Mouse (Mus musculus): ENCODE data around the gene BC048403. TPM values are rescaled to one million over a fixed set of nuclear protein-coding genes. Genes with fewer than 3 reads are reported as not detected.

BC048403 gene
- polyA plus RNA-seq, 1 experiment from 2014 or later, result 2.2 TPM

DNA sequence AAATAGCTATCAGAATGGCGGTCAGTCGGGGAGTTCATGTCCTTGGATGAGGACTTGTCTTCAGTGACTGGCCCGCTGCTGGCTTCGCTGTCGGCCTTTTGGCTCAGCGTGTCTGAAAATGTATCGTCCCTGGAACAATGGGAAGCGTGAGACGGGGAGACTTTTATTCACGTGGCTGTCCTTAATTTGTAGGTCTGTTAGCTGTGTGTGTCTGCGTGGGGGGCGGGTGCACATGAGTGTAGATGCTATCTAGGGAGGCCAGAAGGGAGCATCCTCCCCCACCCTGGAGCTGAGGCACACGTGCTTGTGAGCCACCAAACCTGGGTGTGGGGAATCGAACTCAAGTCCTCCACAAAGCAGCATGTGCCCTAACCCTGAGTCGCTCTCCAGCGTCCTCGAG is 52.9 kb downstream of the BC048403 start:
- no peak overlapping the region for H3K4me3 ChIP-seq
- no peak overlapping the region for H3K4me2 ChIP-seq (replicated peaks)
- WGBS, result 94% methylated on average over 17 of the region's 17 CpGs
- peaks cover 11% of the 10 kb centered on the region for H3K4me1 ChIP-seq
- H3K9me3 ChIP-seq, result no peaks in the 10 kb centered on the region
- no peaks in the 10 kb centered on the region for H3K27me3 ChIP-seq
- no peak overlapping the region for H3K27ac ChIP-seq (replicated peaks)
- H3K36me3 ChIP-seq, result peaks cover 32% of the 10 kb centered on the region
- no peak for ATAC-seq (ENCODE audit: low FRiP score, low read depth)
- no peak overlapping the region for H3K9ac ChIP-seq (replicated peaks)

DNA sequence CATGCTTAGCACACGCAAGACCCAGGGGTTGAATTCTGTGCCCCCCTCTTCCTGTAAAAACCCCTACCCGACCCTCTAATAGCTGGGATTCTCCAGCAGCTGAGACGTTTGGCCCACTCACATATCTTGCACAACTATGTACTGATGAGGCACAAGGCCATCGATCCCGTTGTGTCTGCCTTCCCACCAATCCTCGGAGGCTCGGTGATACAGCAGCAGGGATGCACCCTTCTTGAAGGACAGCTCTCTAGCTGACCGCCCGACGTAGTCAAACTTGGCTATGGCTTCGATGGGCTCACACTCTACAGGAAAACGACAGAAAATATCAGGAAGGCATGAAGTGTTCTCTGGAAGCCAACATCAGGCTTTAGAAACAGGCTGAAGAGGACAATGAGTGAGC is 54.7 kb downstream of the BC048403 start:
- ATAC-seq (ENCODE audit: low FRiP score, low read depth), result no peak

GRCm38 (mm10) chr10:121796027-121796802 is 56.5 kb downstream of the BC048403 start:
- H3K9ac ChIP-seq (replicated peaks), result no peak overlapping the region
- peaks cover 37% of the 10 kb centered on the region for H3K36me3 ChIP-seq
- no peaks in the 10 kb centered on the region for H3K9me3 ChIP-seq
- H3K4me3 ChIP-seq, result no peak overlapping the region
- H3K4me2 ChIP-seq (replicated peaks), result no peak overlapping the region
- 86% methylated on average over 8 of the region's 8 CpGs for WGBS
- H3K4me1 ChIP-seq, result no peaks in the 10 kb centered on the region
- H3K27me3 ChIP-seq, result no peaks in the 10 kb centered on the region
- no peak for ATAC-seq (ENCODE audit: low FRiP score, low read depth)
- no peak overlapping the region for H3K27ac ChIP-seq (replicated peaks)

More for the DNA sequence above, 54.7 kb downstream of the BC048403 start:
- Histone ChIP-seq H3K4me1 (peaks cover 10% of the 10 kb centered on the region), H3K9me3 (no peaks in the 10 kb centered on the region), H3K4me2 (replicated peaks) (no peak overlapping the region), H3K27me3 (no peaks in the 10 kb centered on the region), H3K36me3 (peaks cover 26% of the 10 kb centered on the region), H3K9ac (replicated peaks) (no peak overlapping the region), H3K27ac (replicated peaks) (no peak overlapping the region), H3K4me3 (no peak overlapping the region)
- 92% methylated on average over 12 of the region's 12 CpGs for WGBS

DNA sequence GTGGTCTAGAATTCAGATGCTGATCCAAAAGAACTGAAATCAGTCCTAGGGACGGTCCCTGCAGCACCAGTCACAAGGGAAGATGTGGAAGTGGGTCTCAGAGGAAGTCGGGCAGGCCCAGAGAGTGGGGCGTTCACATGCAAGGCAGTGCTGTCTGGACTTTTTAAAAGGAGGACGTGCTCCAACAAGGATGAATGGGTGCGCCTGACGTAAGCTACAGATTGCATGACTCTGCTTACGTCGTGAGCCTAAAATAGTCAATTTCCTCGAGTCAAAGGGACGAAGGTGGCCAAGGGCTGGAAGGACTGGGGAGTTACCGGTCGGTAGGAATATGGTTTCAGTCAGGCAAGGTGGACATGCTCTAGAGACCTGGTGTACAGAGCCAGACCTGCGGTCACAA is 60.3 kb downstream of the BC048403 start:
- no peak for ATAC-seq (ENCODE audit: low FRiP score, low read depth)
- no peaks in the 10 kb centered on the region for H3K4me1 ChIP-seq
- no peak overlapping the region for H3K4me2 ChIP-seq (replicated peaks)
- no peak overlapping the region for H3K4me3 ChIP-seq
- H3K27ac ChIP-seq (replicated peaks), result no peak overlapping the region
- H3K9ac ChIP-seq (replicated peaks), result no peak overlapping the region
- 93% methylated on average over 13 of the region's 13 CpGs for WGBS
- H3K27me3 ChIP-seq, result no peaks in the 10 kb centered on the region
- H3K36me3 ChIP-seq, result peaks cover 36% of the 10 kb centered on the region
- no peaks in the 10 kb centered on the region for H3K9me3 ChIP-seq

Other genes with a start within 250 kb of the BC048403 start
- gene Tbk1, start 153.2 kb upstream of the BC048403 start, polyA plus RNA-seq (2016; fragmentation: Nextera tagmentation; extraction: Ambion mirVana), result 37.4 and 38.6 TPM in 2 replicates
- 48.6 and 52.3 TPM in 2 replicates for gene Xpot, start 113.6 kb upstream of the BC048403 start, polyA plus RNA-seq (2016; fragmentation: Nextera tagmentation; extraction: Ambion mirVana)
- 0.12 TPM in 1 of 2 replicates, not detected in the other for gene D930020B18Rik, start 98.3 kb upstream of the BC048403 start, polyA plus RNA-seq (2016; fragmentation: Nextera tagmentation; extraction: Ambion mirVana)